In genomic region chr2:165034131-165035057, GRCm38 (mm10) we compare ENCODE assay signal across 1 mouse cellular context.
TF ChIP-seq lines count a peak whose summit lies in the region.

Ncoa5 (minus strand) TSS chr2:165034867.

TF ChIP-seq in CH12.LX, 34 proteins besides CTCF, POLR2A, EP300 and RAD21 (continued from another document):
- TF ChIP-seq ZNF384 (IDR thresholded peaks at IDR 0.05; ENCODE audit: low read depth, low read length) (no peak), MYC (IDR thresholded peaks at IDR 0.05; ENCODE audit: low read depth, low read length) (peak; percentile 53; the same call in 1 of the 2 replicates), CHD1 (IDR thresholded peaks at IDR 0.05; ENCODE audit: low read depth, low read length) (no peak), ETS1 (conservative IDR thresholded peaks at IDR 0.05; ENCODE audit: low read depth, low read length) (no peak), KAT2A (IDR thresholded peaks at IDR 0.05; ENCODE audit: insufficient replicate concordance, low read length) (0 out of 2 replicates have a peak, but pooled peaks have one; percentile 56), MAFK (IDR thresholded peaks at IDR 0.05; ENCODE audit: insufficient replicate concordance, low read length) (no peak), PAX5 (IDR thresholded peaks at IDR 0.05; ENCODE audit: low read length) (no peak), SMC3 (IDR thresholded peaks at IDR 0.05; ENCODE audit: low read depth, low read length) (no peak), CHD2 (IDR thresholded peaks at IDR 0.05; ENCODE audit: low read length) (no peak), JUND (conservative IDR thresholded peaks at IDR 0.05; ENCODE audit: low read depth, low read length) (no peak), ZMIZ1 (IDR thresholded peaks at IDR 0.05; ENCODE audit: low read depth, low read length) (peak; percentile 49; the same call in 1 of the 2 replicates), E2F4 (IDR thresholded peaks at IDR 0.05; ENCODE audit: insufficient replicate concordance, low read depth, low read length) (no peak), USF1 (IDR thresholded peaks at IDR 0.05; ENCODE audit: low read depth, low read length) (no peak), TCF12 (IDR thresholded peaks at IDR 0.05; ENCODE audit: low read depth, low read length) (peak; percentile 73), MEF2A (IDR thresholded peaks at IDR 0.05; ENCODE audit: borderline replicate concordance, low read depth, low read length) (0 out of 2 replicates have a peak, but pooled peaks have one; percentile 10), ZKSCAN1 (IDR thresholded peaks at IDR 0.05; ENCODE audit: borderline replicate concordance, low read depth, low read length) (no peak), SIN3A (IDR thresholded peaks at IDR 0.05; ENCODE audit: low read length) (peak; percentile 96), TBP (conservative IDR thresholded peaks at IDR 0.05; ENCODE audit: low read depth, low read length) (no peak), MAX (IDR thresholded peaks at IDR 0.05; ENCODE audit: low read length) (no peak; the same call in 1 of the 2 replicates), POLR2AphosphoS2 (IDR thresholded peaks at IDR 0.05; ENCODE audit: low read depth, low read length) (no peak; the same call in 1 of the 2 replicates), IRF4 (IDR thresholded peaks at IDR 0.05; ENCODE audit: low read depth, low read length) (no peak; the same call in 1 of the 2 replicates)
